Mouse (Mus musculus): ENCODE data around the gene Usp39.

Usp39 gene

GRCm38 (mm10) chr6:72302349-72302925, 42.5 kb downstream of the Usp39 start:
- DNase-seq (ENCODE audit: extremely low spot score), result no peak

GRCm38 (mm10) chr6:72297825-72298224, 47.2 kb downstream of the Usp39 start:
- DNase-seq (ENCODE audit: extremely low spot score), result no peak

- no peak for DNase-seq (ENCODE audit: extremely low spot score)
Measured at GRCm38 (mm10) chr6:72292972-72293651, 51.9 kb downstream of the Usp39 start.

- DNase-seq (ENCODE audit: extremely low spot score), result no peak
Measured at GRCm38 (mm10) chr6:72289484-72289883, 55.5 kb downstream of the Usp39 start.

- DNase-seq (ENCODE audit: extremely low spot score), result peak; percentile 26
Measured at GRCm38 (mm10) chr6:72283914-72284313, 61.1 kb downstream of the Usp39 start.

GRCm38 (mm10) chr6:72280410-72280998, 64.5 kb downstream of the Usp39 start:
- DNase-seq (ENCODE audit: extremely low spot score), result no peak

GRCm38 (mm10) chr6:72279505-72279904, 65.5 kb downstream of the Usp39 start:
- no peak for DNase-seq (ENCODE audit: extremely low spot score)

GRCm38 (mm10) chr6:72278835-72279234, 66.1 kb downstream of the Usp39 start:
- no peak for DNase-seq (ENCODE audit: extremely low spot score)

- no peak for DNase-seq (ENCODE audit: extremely low spot score)
Measured at GRCm38 (mm10) chr6:72277508-72278166, 67.3 kb downstream of the Usp39 start.

GRCm38 (mm10) chr6:72276972-72277441, 68.0 kb downstream of the Usp39 start:
- DNase-seq (ENCODE audit: extremely low spot score), result no peak

- DNase-seq (ENCODE audit: extremely low spot score), result no peak
Measured at GRCm38 (mm10) chr6:72276141-72276540, 68.8 kb downstream of the Usp39 start.

GRCm38 (mm10) chr6:72275527-72275926, 69.5 kb downstream of the Usp39 start:
- DNase-seq (ENCODE audit: extremely low spot score), result no peak

- DNase-seq (ENCODE audit: extremely low spot score), result no peak
Measured at GRCm38 (mm10) chr6:72273153-72273552, 71.8 kb downstream of the Usp39 start.

GRCm38 (mm10) chr6:72272161-72272696, 72.8 kb downstream of the Usp39 start:
- no peak for DNase-seq (ENCODE audit: extremely low spot score)

- DNase-seq (ENCODE audit: extremely low spot score), result no peak
Measured at GRCm38 (mm10) chr6:72270952-72271519, 73.9 kb downstream of the Usp39 start.

- DNase-seq (ENCODE audit: extremely low spot score), result no peak
Measured at GRCm38 (mm10) chr6:72270258-72270657, 74.7 kb downstream of the Usp39 start.
